9 mouse cellular contexts compared by ENCODE assay signal in the genomic region with DNA sequence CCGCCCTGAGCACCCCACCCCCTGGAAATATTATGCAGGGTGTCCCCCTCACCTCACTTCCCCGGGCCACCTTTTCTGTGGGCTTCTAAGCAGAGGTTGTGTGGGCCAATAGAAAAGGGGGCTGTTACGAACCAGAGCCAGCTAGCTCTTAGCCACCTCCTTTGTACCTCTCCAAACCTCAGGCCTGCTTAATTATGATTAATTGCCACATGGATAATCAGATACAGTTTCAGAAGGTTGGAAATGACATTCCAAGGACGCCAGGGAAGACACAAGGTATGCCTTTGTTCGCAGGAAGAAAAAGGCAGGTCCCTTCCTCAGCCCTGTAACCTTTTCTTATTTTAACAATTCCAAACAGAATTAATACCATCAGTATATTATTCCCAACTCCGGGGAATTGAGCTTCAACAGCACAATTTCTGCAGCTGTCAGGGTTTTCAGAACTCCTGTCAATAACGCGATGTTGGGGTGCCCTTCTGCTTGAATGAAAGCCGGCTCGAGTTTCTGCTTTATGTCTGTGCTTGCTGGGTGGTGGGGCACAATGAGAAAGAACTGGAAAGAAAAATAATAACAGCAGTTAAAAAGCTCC.
DNase-seq lines count a peak whose midpoint lies in the region; ATAC-seq and TF ChIP-seq lines count a peak whose summit lies in the region.
"Had no signal": no experiment of that assay in that cellular context is flagged by ENCODE, and none has a peak within 500 bp of the region (broad histone marks: within the 10 kb centered on the region; RNA-seq: fewer than 3 reads in every experiment).

No protein-coding gene starts in this region.

- no peak for TF ChIP-seq POLR2A in heart, adult 2 months (IDR thresholded peaks at IDR 0.05; ENCODE audit: insufficient read depth, low read depth, low read length)

- no peak overlapping the region for H3K4me3 ChIP-seq in heart, embryonic 11.5 days (ENCODE audit: low read depth, low read length)
- H3K4me3 ChIP-seq in heart, adult 2 months: no peak overlapping the region
- H3K4me3 ChIP-seq in stomach, embryonic 14.5 days (ENCODE audit: low read depth, low read length): no peak overlapping the region
- H3K4me3 ChIP-seq in stomach, postnatal 0 days (ENCODE audit: low read depth, low read length): no peak overlapping the region
- 0 out of 2 replicates have a peak overlapping the region, but pooled peaks have one; percentile 2 for H3K4me3 ChIP-seq in limb, embryonic 13.5 days

- H3K4me2 ChIP-seq in heart, embryonic 11.5 days: no peak overlapping the region
- no peak overlapping the region for H3K4me2 ChIP-seq in stomach, embryonic 14.5 days (replicated peaks; ENCODE audit: low read depth, low read length)
- H3K4me2 ChIP-seq in stomach, postnatal 0 days (replicated peaks; ENCODE audit: low read depth): no peak overlapping the region
- H3K4me2 ChIP-seq in limb, embryonic 13.5 days (replicated peaks): peak overlapping the region; percentile 54

- no peaks in the 10 kb centered on the region for H3K9me3 ChIP-seq in heart, embryonic 11.5 days (replicated peaks; ENCODE audit: control insufficient read depth, low read length)
- no peaks in the 10 kb centered on the region for H3K9me3 ChIP-seq in stomach, embryonic 14.5 days (ENCODE audit: control insufficient read depth, low read depth, low read length)
- H3K9me3 ChIP-seq in stomach, postnatal 0 days (ENCODE audit: control insufficient read depth, low read length): no peaks in the 10 kb centered on the region
- no peaks in the 10 kb centered on the region for H3K9me3 ChIP-seq in limb, embryonic 13.5 days

- 0 out of 2 replicates have a peak overlapping the region, but pooled peaks have one; percentile 16 for H3K27ac ChIP-seq in heart, embryonic 11.5 days (ENCODE audit: low read depth, low read length)
- no peak overlapping the region for H3K27ac ChIP-seq in heart, adult 2 months
- peak overlapping the region; percentile 17; the same call in 1 of the 2 replicates for H3K27ac ChIP-seq in stomach, embryonic 14.5 days (ENCODE audit: low read length)
- no peak overlapping the region for H3K27ac ChIP-seq in stomach, postnatal 0 days (replicated peaks)
- H3K27ac ChIP-seq in limb, embryonic 13.5 days: peak overlapping the region; percentile 95

- H3K27me3 ChIP-seq in heart, embryonic 11.5 days (ENCODE audit: control insufficient read depth, insufficient read depth, low read length): no peaks in the 10 kb centered on the region
- no peaks in the 10 kb centered on the region for H3K27me3 ChIP-seq in heart, adult 2 months (ENCODE audit: control insufficient read depth, insufficient read depth, low read length)
- H3K27me3 ChIP-seq in stomach, embryonic 14.5 days (ENCODE audit: control insufficient read depth, insufficient read depth, low read length): no peaks in the 10 kb centered on the region
- no peaks in the 10 kb centered on the region for H3K27me3 ChIP-seq in stomach, postnatal 0 days (ENCODE audit: control insufficient read depth, insufficient read depth, low read length)
- H3K27me3 ChIP-seq in limb, embryonic 13.5 days: peaks cover 4% of the 10 kb centered on the region; the same call in 1 of the 2 replicates

- no peak overlapping the region for H3K9ac ChIP-seq in heart, embryonic 11.5 days (ENCODE audit: low read depth, low read length)
- no peak overlapping the region for H3K9ac ChIP-seq in heart, adult 2 months (ENCODE audit: low read depth, low read length)
- no peak overlapping the region for H3K9ac ChIP-seq in stomach, embryonic 14.5 days (replicated peaks; ENCODE audit: low read depth, low read length)
- H3K9ac ChIP-seq in stomach, postnatal 0 days (ENCODE audit: low read length): no peak overlapping the region; the same call in 1 of the 2 replicates
- peak overlapping the region; percentile 43; the same call in 1 of the 2 replicates for H3K9ac ChIP-seq in limb, embryonic 13.5 days

- 52% methylated on average over 10 of the region's 10 CpGs for WGBS in heart, embryonic 11.5 days (ENCODE audit: insufficient replicate concordance)
- 70% methylated on average over 10 of the region's 10 CpGs for WGBS in heart, adult 2 months
- WGBS in stomach, embryonic 14.5 days: 35% methylated on average over 10 of the region's 10 CpGs
- 45% methylated on average over 10 of the region's 10 CpGs for WGBS in stomach, postnatal 0 days
- 10% methylated on average over 10 of the region's 10 CpGs for WGBS in limb, embryonic 13.5 days

- no peak for TF ChIP-seq CTCF in heart, adult 2 months (IDR thresholded peaks at IDR 0.05)
- TF ChIP-seq CTCF in stomach, postnatal 0 days (IDR thresholded peaks at IDR 0.05; ENCODE audit: low read depth): no peak

- intact Hi-C loops in heart, adult 2 months (cut with DNase I): no loop called here

- H3K36me3 ChIP-seq in heart, embryonic 11.5 days (ENCODE audit: control insufficient read depth, insufficient read depth, low read length): no peaks in the 10 kb centered on the region
- no peaks in the 10 kb centered on the region for H3K36me3 ChIP-seq in heart, adult 2 months (ENCODE audit: control insufficient read depth, insufficient read depth, low read length)
- no peaks in the 10 kb centered on the region for H3K36me3 ChIP-seq in stomach, embryonic 14.5 days (ENCODE audit: control insufficient read depth, insufficient read depth, low read length)
- no peaks in the 10 kb centered on the region for H3K36me3 ChIP-seq in stomach, postnatal 0 days (ENCODE audit: control insufficient read depth, insufficient read depth, low read length)
- no peaks in the 10 kb centered on the region for H3K36me3 ChIP-seq in limb, embryonic 13.5 days

- no peaks in the 10 kb centered on the region for H3K79me2 ChIP-seq in heart, adult 2 months (replicated peaks; ENCODE audit: control insufficient read depth, insufficient read depth, low read length)

- no peak for ATAC-seq in heart, embryonic 11.5 days (replicated peaks; ENCODE audit: insufficient number of reproducible peaks, low FRiP score, low TSS enrichment)
- no peak; the same call in 1 of the 2 replicates for ATAC-seq in stomach, embryonic 14.5 days (ENCODE audit: insufficient number of reproducible peaks, insufficient read depth, low FRiP score, low read depth)
- ATAC-seq in stomach, postnatal 0 days (ENCODE audit: low FRiP score, low TSS enrichment): no peak
- peak; percentile 68 for ATAC-seq in limb, embryonic 13.5 days (ENCODE audit: low FRiP score, low read depth)

- peaks cover 4% of the 10 kb centered on the region; the same call in 1 of the 2 replicates for H3K4me1 ChIP-seq in heart, embryonic 11.5 days (ENCODE audit: control insufficient read depth, insufficient read depth, low read length)
- H3K4me1 ChIP-seq in heart, adult 2 months (ENCODE audit: control insufficient read depth, insufficient read depth, low read length): peaks cover 1% of the 10 kb centered on the region; the same call in 1 of the 2 replicates
- H3K4me1 ChIP-seq in stomach, embryonic 14.5 days (ENCODE audit: control insufficient read depth, insufficient read depth, low read length): peaks cover 7% of the 10 kb centered on the region; the same call in 1 of the 2 replicates
- no peaks in the 10 kb centered on the region for H3K4me1 ChIP-seq in stomach, postnatal 0 days (replicated peaks; ENCODE audit: control insufficient read depth, insufficient read depth)
- peaks cover 43% of the 10 kb centered on the region for H3K4me1 ChIP-seq in limb, embryonic 13.5 days

- DNase-seq in heart, adult 2 months: no peak
- DNase-seq in stomach, postnatal 0 days (ENCODE audit: low spot score): no peak
- DNase-seq in cerebellum, postnatal 4 days (ENCODE audit: low spot score in 2 of 2): no peak
- no peak for DNase-seq in cerebellum, postnatal 36 days
- DNase-seq in layer of hippocampus, adult 8-10 months (ENCODE audit: low spot score in 2 of 2): no peak
- DNase-seq: cerebellum, adult 11 months had no signal

- TF ChIP-seq EP300 in heart, adult 2 months (IDR thresholded peaks at IDR 0.05; ENCODE audit: insufficient read depth, low read depth, low read length): no peak
- no peak for TF ChIP-seq EP300 in stomach, postnatal 0 days (optimal IDR thresholded peaks at IDR 0.05)

Comparison
In these comparisons a context has a peak if more than half of its experiments do, and no peak if none do; other contexts are left out.
1. H3K27ac ChIP-seq: peak in heart, embryonic 11.5 days (single experiment), stomach, embryonic 14.5 days (single experiment) and limb, embryonic 13.5 days (single experiment); none in heart, adult 2 months (single experiment) and stomach, postnatal 0 days (single experiment).